In genomic region chr1:175708013-175708412, GRCm38 (mm10) we compare ENCODE assay signal across 24 mouse cellular contexts. TPM values are rescaled to one million over a fixed set of nuclear protein-coding genes. Genes with fewer than 3 reads are reported as not detected.
"Had no signal": no experiment of that assay in that cellular context is flagged by ENCODE, and none has a peak within 500 bp of the region (broad histone marks: within the 10 kb centered on the region; RNA-seq: fewer than 3 reads in every experiment).

No protein-coding gene starts in this region.

- H3K4me1 ChIP-seq: liver, embryonic 12.5 days; midbrain, embryonic 12.5 days; neural tube, embryonic 13.5 days had no signal

- H3K4me2 ChIP-seq: limb, embryonic 15.5 days; liver, embryonic 12.5 days; midbrain, embryonic 12.5 days; neural tube, embryonic 13.5 days had no signal

- DNase-seq: kidney, adult 8-10 months; kidney, postnatal 4 days; left cerebral cortex, postnatal 4 days; retina, postnatal 1 day; right cerebral cortex, postnatal 4 days; spleen, adult 18-20 months; thymus, adult 18-20 months; thymus, postnatal 14 days had no signal

- H3K9me3 ChIP-seq: limb, embryonic 15.5 days; liver, embryonic 12.5 days; midbrain, embryonic 12.5 days; neural tube, embryonic 13.5 days had no signal

- H3K27ac ChIP-seq: kidney, postnatal 0 days; layer of hippocampus, adult 2 months; limb, embryonic 15.5 days; liver, embryonic 12.5 days; macrophage; midbrain, embryonic 12.5 days; neural tube, embryonic 13.5 days had no signal

- H3K27me3 ChIP-seq: limb, embryonic 15.5 days; liver, embryonic 12.5 days; midbrain, embryonic 12.5 days; neural tube, embryonic 13.5 days had no signal

- H3K36me3 ChIP-seq: limb, embryonic 15.5 days; liver, embryonic 12.5 days; midbrain, embryonic 12.5 days; neural tube, embryonic 13.5 days had no signal

- H3K4me3 ChIP-seq: layer of hippocampus, adult 2 months; limb, embryonic 15.5 days; liver, embryonic 12.5 days; midbrain, embryonic 12.5 days; neural tube, embryonic 13.5 days had no signal

- ATAC-seq: inflammation-experienced regulatory T-cells, adult 6 months; intestine, postnatal 0 days; liver, embryonic 12.5 days; midbrain, embryonic 16.5 days had no signal

- H3K9ac ChIP-seq: limb, embryonic 15.5 days; liver, embryonic 12.5 days; midbrain, embryonic 12.5 days; neural tube, embryonic 13.5 days had no signal

RNA-seq across cellular contexts. Expression of gene Wdr64, which starts 9.6 kb away (rescaled TPM):
- total RNA-seq: layer of hippocampus, adult 2 months; layer of hippocampus, postnatal 10 days; left cerebral cortex, adult 18-20 months; left cerebral cortex, postnatal 10 days; left cerebral cortex, postnatal 4 days; megakaryocyte-erythroid progenitor cell, adult 5-6 weeks had no signal
- polyA plus RNA-seq: inflammation-experienced regulatory T-cells, adult 6 months; intestine, postnatal 0 days; kidney, postnatal 0 days; limb, embryonic 15.5 days; liver, embryonic 12.5 days; liver, embryonic 16.5 days; macrophage; midbrain, embryonic 12.5 days; midbrain, embryonic 16.5 days; neural tube, embryonic 13.5 days; stomach, embryonic 14.5 days had no signal

RNA-seq across cellular contexts. Expression of gene Opn3, which starts 15.4 kb away (rescaled TPM):
- polyA plus RNA-seq: inflammation-experienced regulatory T-cells, adult 6 months had no signal
